Mouse (Mus musculus): ENCODE results near the gene Gm3625. TPM values are rescaled to one million over a fixed set of nuclear protein-coding genes. Genes with fewer than 3 reads are reported as not detected.

Gm3625 gene
- polyA plus RNA-seq, 1 experiment from 2014 or later, result not detected

GRCm38 (mm10) chr12:4595055-4595454, 2.3 kb upstream of the Gm3625 start:
- H3K27me3 ChIP-seq (ENCODE audit: control insufficient read depth, insufficient read depth, low read depth, low read length), result no peaks in the 10 kb centered on the region
- no peaks in the 10 kb centered on the region for H3K36me3 ChIP-seq (ENCODE audit: control insufficient read depth, insufficient read depth, low read length)
- H3K4me2 ChIP-seq (ENCODE audit: low read length), result no peak overlapping the region
- H3K9ac ChIP-seq (ENCODE audit: low read depth, low read length), result no peak overlapping the region
- H3K27ac ChIP-seq (ENCODE audit: low read length), result no peak overlapping the region
- 82% methylated on average over 6 of the region's 6 CpGs for WGBS
- peaks cover 21% of the 10 kb centered on the region for H3K4me1 ChIP-seq (ENCODE audit: control insufficient read depth, insufficient read depth, low read length)
- ATAC-seq, result no peak
- no peaks in the 10 kb centered on the region for H3K9me3 ChIP-seq (replicated peaks; ENCODE audit: control insufficient read depth, low read length, poor library complexity, severe bottlenecking)
- no peak overlapping the region for H3K4me3 ChIP-seq (ENCODE audit: low read depth, low read length)

GRCm38 (mm10) chr12:4593930-4594391, 1.2 kb upstream of the Gm3625 start:
- Histone ChIP-seq H3K9ac (ENCODE audit: low read depth, low read length) (peak overlapping the region; percentile 85; the same call in 1 of the 2 replicates), H3K36me3 (ENCODE audit: control insufficient read depth, insufficient read depth, low read length) (no peaks in the 10 kb centered on the region), H3K27me3 (ENCODE audit: control insufficient read depth, insufficient read depth, low read depth, low read length) (no peaks in the 10 kb centered on the region), H3K4me3 (ENCODE audit: low read depth, low read length) (peak overlapping the region; percentile 95), H3K4me2 (ENCODE audit: low read length) (peak overlapping the region; percentile 65), H3K27ac (ENCODE audit: low read length) (no peak overlapping the region), H3K4me1 (ENCODE audit: control insufficient read depth, insufficient read depth, low read length) (peaks cover 21% of the 10 kb centered on the region), H3K9me3 (replicated peaks; ENCODE audit: control insufficient read depth, low read length, poor library complexity, severe bottlenecking) (no peaks in the 10 kb centered on the region)
- no peak for ATAC-seq
- WGBS, result 59% methylated on average over 9 of the region's 9 CpGs

- Histone ChIP-seq H3K27me3 (ENCODE audit: control insufficient read depth, insufficient read depth, low read depth, low read length) (no peaks in the 10 kb centered on the region), H3K36me3 (ENCODE audit: control insufficient read depth, insufficient read depth, low read length) (no peaks in the 10 kb centered on the region), H3K4me1 (ENCODE audit: control insufficient read depth, insufficient read depth, low read length) (peaks cover 21% of the 10 kb centered on the region), H3K4me3 (ENCODE audit: low read depth, low read length) (peak overlapping the region; percentile 95), H3K27ac (ENCODE audit: low read length) (peak overlapping the region; percentile 74), H3K9ac (ENCODE audit: low read depth, low read length) (peak overlapping the region; percentile 85), H3K9me3 (replicated peaks; ENCODE audit: control insufficient read depth, low read length, poor library complexity, severe bottlenecking) (no peaks in the 10 kb centered on the region), H3K4me2 (ENCODE audit: low read length) (peak overlapping the region; percentile 65)
- ATAC-seq, result peak; percentile 73
- 1% methylated on average over 40 of the region's 80 CpGs for WGBS
Measured at GRCm38 (mm10) chr12:4593166-4593929, 621 bp upstream of the Gm3625 start.

- H3K4me2 ChIP-seq (ENCODE audit: low read length), result peak overlapping the region; percentile 65
- H3K9ac ChIP-seq (ENCODE audit: low read depth, low read length), result 0 out of 2 replicates have a peak overlapping the region, but pooled peaks have one; percentile 85
- 68% methylated on average over 6 of the region's 6 CpGs for WGBS
- peaks cover 21% of the 10 kb centered on the region for H3K4me1 ChIP-seq (ENCODE audit: control insufficient read depth, insufficient read depth, low read length)
- peak overlapping the region; percentile 95 for H3K4me3 ChIP-seq (ENCODE audit: low read depth, low read length)
- H3K27me3 ChIP-seq (ENCODE audit: control insufficient read depth, insufficient read depth, low read depth, low read length), result no peaks in the 10 kb centered on the region
- ATAC-seq, result no peak
- no peak overlapping the region for H3K27ac ChIP-seq (ENCODE audit: low read length)
- H3K36me3 ChIP-seq (ENCODE audit: control insufficient read depth, insufficient read depth, low read length), result no peaks in the 10 kb centered on the region
- H3K9me3 ChIP-seq (replicated peaks; ENCODE audit: control insufficient read depth, low read length, poor library complexity, severe bottlenecking), result no peaks in the 10 kb centered on the region
Measured at GRCm38 (mm10) chr12:4592025-4592424, 702 bp downstream of the Gm3625 start.

GRCm38 (mm10) chr12:4588603-4589002, 4.1 kb downstream of the Gm3625 start:
- H3K4me1 ChIP-seq (ENCODE audit: control insufficient read depth, insufficient read depth, low read length), result peaks cover 5% of the 10 kb centered on the region
- WGBS, result 78% methylated on average over 3 of the region's 3 CpGs
- ATAC-seq, result no peak
- H3K4me2 ChIP-seq (ENCODE audit: low read length), result no peak overlapping the region
- H3K9me3 ChIP-seq (replicated peaks; ENCODE audit: control insufficient read depth, low read length, poor library complexity, severe bottlenecking), result no peaks in the 10 kb centered on the region
- H3K36me3 ChIP-seq (ENCODE audit: control insufficient read depth, insufficient read depth, low read length), result no peaks in the 10 kb centered on the region
- no peak overlapping the region for H3K9ac ChIP-seq (ENCODE audit: low read depth, low read length)
- no peak overlapping the region for H3K4me3 ChIP-seq (ENCODE audit: low read depth, low read length)
- H3K27me3 ChIP-seq (ENCODE audit: control insufficient read depth, insufficient read depth, low read depth, low read length), result no peaks in the 10 kb centered on the region
- no peak overlapping the region for H3K27ac ChIP-seq (ENCODE audit: low read length)

- ATAC-seq, result no peak
- H3K27me3 ChIP-seq (ENCODE audit: control insufficient read depth, insufficient read depth, low read depth, low read length), result no peaks in the 10 kb centered on the region
- no peak overlapping the region for H3K9ac ChIP-seq (ENCODE audit: low read depth, low read length)
- no peak overlapping the region for H3K27ac ChIP-seq (ENCODE audit: low read length)
- peaks cover 5% of the 10 kb centered on the region for H3K4me1 ChIP-seq (ENCODE audit: control insufficient read depth, insufficient read depth, low read length)
- no peaks in the 10 kb centered on the region for H3K9me3 ChIP-seq (replicated peaks; ENCODE audit: control insufficient read depth, low read length, poor library complexity, severe bottlenecking)
- H3K4me3 ChIP-seq (ENCODE audit: low read depth, low read length), result no peak overlapping the region
- H3K36me3 ChIP-seq (ENCODE audit: control insufficient read depth, insufficient read depth, low read length), result no peaks in the 10 kb centered on the region
- H3K4me2 ChIP-seq (ENCODE audit: low read length), result no peak overlapping the region
- WGBS, result 86% methylated on average over 2 of the region's 2 CpGs
Measured at GRCm38 (mm10) chr12:4587846-4588245, 4.9 kb downstream of the Gm3625 start.

- no peaks in the 10 kb centered on the region for H3K4me1 ChIP-seq (ENCODE audit: control insufficient read depth, insufficient read depth, low read length)
- no peak overlapping the region for H3K4me3 ChIP-seq (ENCODE audit: low read depth, low read length)
- no peaks in the 10 kb centered on the region for H3K27me3 ChIP-seq (ENCODE audit: control insufficient read depth, insufficient read depth, low read depth, low read length)
- no peaks in the 10 kb centered on the region for H3K36me3 ChIP-seq (ENCODE audit: control insufficient read depth, insufficient read depth, low read length)
- no peaks in the 10 kb centered on the region for H3K9me3 ChIP-seq (replicated peaks; ENCODE audit: control insufficient read depth, low read length, poor library complexity, severe bottlenecking)
- H3K9ac ChIP-seq (ENCODE audit: low read depth, low read length), result no peak overlapping the region
- no peak for ATAC-seq
- H3K27ac ChIP-seq (ENCODE audit: low read length), result no peak overlapping the region
- H3K4me2 ChIP-seq (ENCODE audit: low read length), result no peak overlapping the region
Measured at GRCm38 (mm10) chr12:4582326-4582725, 10.4 kb downstream of the Gm3625 start.

- H3K4me2 ChIP-seq (ENCODE audit: low read length), result no peak overlapping the region
- H3K36me3 ChIP-seq (ENCODE audit: control insufficient read depth, insufficient read depth, low read length), result no peaks in the 10 kb centered on the region
- no peaks in the 10 kb centered on the region for H3K27me3 ChIP-seq (ENCODE audit: control insufficient read depth, insufficient read depth, low read depth, low read length)
- no peak overlapping the region for H3K9ac ChIP-seq (ENCODE audit: low read depth, low read length)
- H3K4me1 ChIP-seq (ENCODE audit: control insufficient read depth, insufficient read depth, low read length), result no peaks in the 10 kb centered on the region
- H3K27ac ChIP-seq (ENCODE audit: low read length), result no peak overlapping the region
- no peaks in the 10 kb centered on the region for H3K9me3 ChIP-seq (replicated peaks; ENCODE audit: control insufficient read depth, low read length, poor library complexity, severe bottlenecking)
- 82% methylated on average over 4 of the region's 4 CpGs for WGBS
- H3K4me3 ChIP-seq (ENCODE audit: low read depth, low read length), result no peak overlapping the region
- no peak for ATAC-seq
Measured at GRCm38 (mm10) chr12:4574065-4574464, 18.7 kb downstream of the Gm3625 start.

GRCm38 (mm10) chr12:4571864-4572263, 20.9 kb downstream of the Gm3625 start:
- no peaks in the 10 kb centered on the region for H3K9me3 ChIP-seq (replicated peaks; ENCODE audit: control insufficient read depth, low read length, poor library complexity, severe bottlenecking)
- no peaks in the 10 kb centered on the region for H3K36me3 ChIP-seq (ENCODE audit: control insufficient read depth, insufficient read depth, low read length)
- no peak for ATAC-seq
- H3K27me3 ChIP-seq (ENCODE audit: control insufficient read depth, insufficient read depth, low read depth, low read length), result no peaks in the 10 kb centered on the region
- no peak overlapping the region for H3K4me2 ChIP-seq (ENCODE audit: low read length)
- no peak overlapping the region for H3K27ac ChIP-seq (ENCODE audit: low read length)
- H3K4me3 ChIP-seq (ENCODE audit: low read depth, low read length), result no peak overlapping the region
- WGBS, result 32% methylated on average over 5 of the region's 5 CpGs
- H3K4me1 ChIP-seq (ENCODE audit: control insufficient read depth, insufficient read depth, low read length), result no peaks in the 10 kb centered on the region
- no peak overlapping the region for H3K9ac ChIP-seq (ENCODE audit: low read depth, low read length)
